Mouse (Mus musculus): ENCODE data around the gene Fuk. TPM values are rescaled to one million over a fixed set of nuclear protein-coding genes. Genes with fewer than 3 reads are reported as not detected.
A peak's percentile ranks its signal among the peaks of the same experiment; 100 is the strongest.
"Not testable (repeated sequence)": the region's sequence is repeated elsewhere in the genome, so short reads cannot be mapped to it uniquely, and the experiment has no call there.

Gene Fuk
- polyA plus RNA-seq, 1 experiment from 2014 or later = 10.6 TPM

- Histone ChIP-seq H3K9ac (no peak overlapping the region), H3K27me3 (replicated peaks) (no peaks in the 10 kb centered on the region), H3K4me3 (replicated peaks) (no peak overlapping the region), H3K36me3 (no peaks in the 10 kb centered on the region), H3K4me1 (peaks cover 23% of the 10 kb centered on the region), H3K4me2 (no peak overlapping the region), H3K9me3 (no peaks in the 10 kb centered on the region), H3K27ac (no peak overlapping the region)
- no peak for ATAC-seq (ENCODE audit: insufficient read depth, low FRiP score, low read depth)
- WGBS = 59% methylated on average over 2 of the region's 2 CpGs
Observed at GRCm38 (mm10) chr8:110917415-110917814, 15.1 kb upstream of the Fuk start.

- H3K27me3 ChIP-seq (replicated peaks) = no peaks in the 10 kb centered on the region
- no peak overlapping the region for H3K4me2 ChIP-seq
- no peak overlapping the region for H3K9ac ChIP-seq
- H3K4me3 ChIP-seq (replicated peaks) = no peak overlapping the region
- H3K36me3 ChIP-seq = no peaks in the 10 kb centered on the region
- no peak for ATAC-seq (ENCODE audit: insufficient read depth, low FRiP score, low read depth)
- H3K4me1 ChIP-seq = no peaks in the 10 kb centered on the region
- WGBS = 79% methylated on average over 15 of the region's 15 CpGs
- H3K9me3 ChIP-seq = no peaks in the 10 kb centered on the region
- no peak overlapping the region for H3K27ac ChIP-seq
Observed at GRCm38 (mm10) chr8:110911576-110912570, 9.6 kb upstream of the Fuk start.

GRCm38 (mm10) chr8:110909850-110910249, 7.6 kb upstream of the Fuk start:
- H3K27me3 ChIP-seq (replicated peaks); H3K9ac ChIP-seq; H3K4me3 ChIP-seq (replicated peaks); H3K27ac ChIP-seq; H3K4me2 ChIP-seq; ATAC-seq (ENCODE audit: insufficient read depth, low FRiP score, low read depth); H3K4me1 ChIP-seq; H3K36me3 ChIP-seq; H3K9me3 ChIP-seq: not testable (repeated sequence)

- WGBS = 78% methylated on average over 1 of the region's 1 CpGs
- H3K4me2 ChIP-seq = no peak overlapping the region
- no peak overlapping the region for H3K4me3 ChIP-seq (replicated peaks)
- no peaks in the 10 kb centered on the region for H3K9me3 ChIP-seq
- no peak overlapping the region for H3K27ac ChIP-seq
- H3K27me3 ChIP-seq (replicated peaks) = no peaks in the 10 kb centered on the region
- H3K9ac ChIP-seq = no peak overlapping the region
- 0 out of 2 replicates have a peak, but pooled peaks cover under 1% of the 10 kb centered on the region for H3K4me1 ChIP-seq
- H3K36me3 ChIP-seq = no peaks in the 10 kb centered on the region
- ATAC-seq (ENCODE audit: insufficient read depth, low FRiP score, low read depth) = no peak
Observed at GRCm38 (mm10) chr8:110906682-110907081, 4.4 kb upstream of the Fuk start.

- WGBS = 87% methylated on average over 6 of the region's 6 CpGs
- no peak overlapping the region for H3K9ac ChIP-seq
Observed at GRCm38 (mm10) chr8:110905404-110905803, 3.1 kb upstream of the Fuk start.

GRCm38 (mm10) chr8:110902579-110902965, 284 bp upstream of the Fuk start:
- no peak for ATAC-seq (ENCODE audit: insufficient read depth, low FRiP score, low read depth)
- Histone ChIP-seq H3K27me3 (replicated peaks) (no peaks in the 10 kb centered on the region), H3K27ac (no peak overlapping the region), H3K4me2 (peak overlapping the region; percentile 70), H3K4me1 (peaks cover 8% of the 10 kb centered on the region; the same call in 1 of the 2 replicates), H3K4me3 (replicated peaks) (peak overlapping the region; percentile 80), H3K9me3 (no peaks in the 10 kb centered on the region), H3K36me3 (no peaks in the 10 kb centered on the region), H3K9ac (no peak overlapping the region)
- WGBS = 62% methylated on average over 2 of the region's 2 CpGs

More at GRCm38 (mm10) chr8:110905404-110905803, 3.1 kb upstream of the Fuk start:
- Histone ChIP-seq H3K27me3 (replicated peaks) (no peaks in the 10 kb centered on the region), H3K4me1 (peaks cover 8% of the 10 kb centered on the region; the same call in 1 of the 2 replicates), H3K36me3 (no peaks in the 10 kb centered on the region), H3K27ac (no peak overlapping the region), H3K4me3 (replicated peaks) (no peak overlapping the region), H3K4me2 (no peak overlapping the region), H3K9me3 (no peaks in the 10 kb centered on the region)
- no peak for ATAC-seq (ENCODE audit: insufficient read depth, low FRiP score, low read depth)

GRCm38 (mm10) chr8:110901056-110901455, 1.2 kb downstream of the Fuk start:
- H3K9me3 ChIP-seq = no peaks in the 10 kb centered on the region
- H3K4me2 ChIP-seq = peak overlapping the region; percentile 16; the same call in 1 of the 2 replicates
- peak; percentile 50 for ATAC-seq (ENCODE audit: insufficient read depth, low FRiP score, low read depth)
- peak overlapping the region; percentile 19; the same call in 1 of the 2 replicates for H3K27ac ChIP-seq
- no peaks in the 10 kb centered on the region for H3K27me3 ChIP-seq (replicated peaks)
- 44% methylated on average over 3 of the region's 3 CpGs for WGBS
- H3K9ac ChIP-seq = no peak overlapping the region
- H3K4me3 ChIP-seq (replicated peaks) = no peak overlapping the region
- peaks cover 8% of the 10 kb centered on the region; the same call in 1 of the 2 replicates for H3K4me1 ChIP-seq
- H3K36me3 ChIP-seq = no peaks in the 10 kb centered on the region

GRCm38 (mm10) chr8:110897495-110897894, 4.8 kb downstream of the Fuk start:
- no peaks in the 10 kb centered on the region for H3K27me3 ChIP-seq (replicated peaks)
- no peak overlapping the region for H3K4me2 ChIP-seq
- no peak for ATAC-seq (ENCODE audit: insufficient read depth, low FRiP score, low read depth)
- no peaks in the 10 kb centered on the region for H3K36me3 ChIP-seq
- H3K4me1 ChIP-seq = peaks cover 8% of the 10 kb centered on the region; the same call in 1 of the 2 replicates
- no peak overlapping the region for H3K4me3 ChIP-seq (replicated peaks)
- no peaks in the 10 kb centered on the region for H3K9me3 ChIP-seq
- WGBS = 92% methylated on average over 6 of the region's 6 CpGs
- no peak overlapping the region for H3K9ac ChIP-seq
- no peak overlapping the region for H3K27ac ChIP-seq

- Histone ChIP-seq H3K9me3 (no peaks in the 10 kb centered on the region), H3K4me3 (replicated peaks) (no peak overlapping the region), H3K36me3 (no peaks in the 10 kb centered on the region), H3K27me3 (replicated peaks) (no peaks in the 10 kb centered on the region), H3K27ac (no peak overlapping the region), H3K9ac (no peak overlapping the region), H3K4me1 (0 out of 2 replicates have a peak, but pooled peaks cover under 1% of the 10 kb centered on the region), H3K4me2 (no peak overlapping the region)
- ATAC-seq (ENCODE audit: insufficient read depth, low FRiP score, low read depth) = no peak
- WGBS = 92% methylated on average over 13 of the region's 13 CpGs
Observed at GRCm38 (mm10) chr8:110895812-110896211, 6.5 kb downstream of the Fuk start.

GRCm38 (mm10) chr8:110895254-110895653, 7.0 kb downstream of the Fuk start:
- WGBS = 63% methylated on average over 9 of the region's 9 CpGs
- Histone ChIP-seq H3K4me1 (no peaks in the 10 kb centered on the region), H3K9me3 (no peaks in the 10 kb centered on the region), H3K36me3 (no peaks in the 10 kb centered on the region), H3K4me3 (replicated peaks) (no peak overlapping the region), H3K27me3 (replicated peaks) (no peaks in the 10 kb centered on the region), H3K4me2 (no peak overlapping the region), H3K27ac (no peak overlapping the region), H3K9ac (no peak overlapping the region)
- no peak for ATAC-seq (ENCODE audit: insufficient read depth, low FRiP score, low read depth)

GRCm38 (mm10) chr8:110894851-110895250, 7.4 kb downstream of the Fuk start:
- Histone ChIP-seq H3K9ac (no peak overlapping the region), H3K36me3 (no peaks in the 10 kb centered on the region), H3K27me3 (replicated peaks) (no peaks in the 10 kb centered on the region), H3K4me3 (replicated peaks) (no peak overlapping the region), H3K9me3 (no peaks in the 10 kb centered on the region), H3K4me2 (no peak overlapping the region), H3K27ac (no peak overlapping the region), H3K4me1 (no peaks in the 10 kb centered on the region)
- 74% methylated on average over 10 of the region's 10 CpGs for WGBS
- ATAC-seq (ENCODE audit: insufficient read depth, low FRiP score, low read depth) = no peak

- 95% methylated on average over 2 of the region's 2 CpGs for WGBS
- Histone ChIP-seq H3K9ac (no peak overlapping the region), H3K4me2 (no peak overlapping the region), H3K9me3 (no peaks in the 10 kb centered on the region), H3K36me3 (peaks cover 4% of the 10 kb centered on the region; the same call in 1 of the 2 replicates), H3K27me3 (replicated peaks) (no peaks in the 10 kb centered on the region), H3K27ac (no peak overlapping the region), H3K4me1 (no peaks in the 10 kb centered on the region), H3K4me3 (replicated peaks) (no peak overlapping the region)
- ATAC-seq (ENCODE audit: insufficient read depth, low FRiP score, low read depth) = no peak
Observed at GRCm38 (mm10) chr8:110892913-110893312, 9.4 kb downstream of the Fuk start.
